8 mouse cellular contexts compared by ENCODE assay signal in the genomic region with DNA sequence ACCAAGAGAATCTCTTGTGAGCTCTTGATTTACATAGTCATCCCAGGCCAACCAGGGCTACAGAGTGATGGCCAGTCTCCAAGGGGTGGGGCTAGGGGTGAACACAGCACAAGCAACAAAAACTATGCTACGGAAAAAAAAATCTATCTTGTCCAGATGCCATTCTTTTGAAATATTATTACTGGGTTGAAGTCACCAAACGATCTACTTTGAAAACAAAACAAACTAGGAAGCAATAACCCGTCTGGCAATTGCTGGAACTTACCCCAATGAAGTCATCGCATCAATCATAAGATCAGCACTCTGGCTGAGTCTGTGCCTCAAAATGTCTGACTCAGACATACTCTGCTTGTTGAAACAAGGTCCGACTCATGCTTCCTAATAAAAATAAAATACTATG. TPM values are rescaled to one million over a fixed set of nuclear protein-coding genes. Genes with fewer than 3 reads are reported as not detected.
A peak's percentile ranks its signal among the peaks of the same experiment; 100 is the strongest.
DNase-seq lines count a peak whose midpoint lies in the region; ATAC-seq and TF ChIP-seq lines count a peak whose summit lies in the region.

No protein-coding gene starts in this region.

- peak overlapping the region; percentile 31 for H3K9ac ChIP-seq in heart, adult 2 months (ENCODE audit: low read depth, low read length)
- H3K9ac ChIP-seq in limb, embryonic 14.5 days (ENCODE audit: low read depth, low read length, severe bottlenecking) = peak overlapping the region; percentile 91
- H3K9ac ChIP-seq in midbrain, embryonic 13.5 days (replicated peaks) = peak overlapping the region; percentile 91

- DNase-seq in B cell, adult 2 months = peak; percentile 22 to 26
- DNase-seq in adipocyte (ENCODE audit: low spot score) = peak; percentile 99
- no peak for DNase-seq in embryonic facial prominence, embryonic 10.5 days (ENCODE audit: low spot score)
- DNase-seq in heart, adult 2 months = peak; percentile 75 to 81
- peak; percentile 90 for DNase-seq in kidney, adult 2 months
- peak; percentile 57 for DNase-seq in limb, embryonic 14.5 days (ENCODE audit: low spot score)

- TF ChIP-seq POLR2A in heart, adult 2 months (IDR thresholded peaks at IDR 0.05; ENCODE audit: insufficient read depth, low read depth, low read length) = 0 out of 2 replicates have a peak, but pooled peaks have one; percentile 10
- TF ChIP-seq POLR2A in kidney, adult 2 months (IDR thresholded peaks at IDR 0.05; ENCODE audit: low read depth, low read length) = no peak
- TF ChIP-seq POLR2A in limb, embryonic 14.5 days (IDR thresholded peaks at IDR 0.05; ENCODE audit: borderline replicate concordance, extremely low read depth, insufficient read depth, insufficient read length) = no peak
- no peak for TF ChIP-seq POLR2A in testis, adult 2 months (IDR thresholded peaks at IDR 0.05; ENCODE audit: control insufficient read depth, low read depth, low read length)

- TF ChIP-seq EP300 in heart, adult 2 months (IDR thresholded peaks at IDR 0.05; ENCODE audit: insufficient read depth, low read depth, low read length) = no peak

- peak overlapping the region; percentile 94 for H3K4me2 ChIP-seq in limb, embryonic 14.5 days (replicated peaks; ENCODE audit: low read depth, low read length, severe bottlenecking)
- peak overlapping the region; percentile 68 for H3K4me2 ChIP-seq in midbrain, embryonic 13.5 days (replicated peaks)

- TF ChIP-seq CTCF in heart, adult 2 months (IDR thresholded peaks at IDR 0.05) = no peak
- no peak for TF ChIP-seq CTCF in kidney, adult 2 months (conservative IDR thresholded peaks at IDR 0.05; ENCODE audit: insufficient read depth, insufficient read length, low read depth, low read length)
- no peak for TF ChIP-seq CTCF in testis, adult 2 months (IDR thresholded peaks at IDR 0.05; ENCODE audit: control insufficient read depth, insufficient read depth, insufficient replicate concordance, low read depth, low read length)

- no peak for ATAC-seq in limb, embryonic 14.5 days (ENCODE audit: low FRiP score, low read depth)
- ATAC-seq in midbrain, embryonic 13.5 days = no peak

- no peaks in the 10 kb centered on the region for H3K27me3 ChIP-seq in embryonic facial prominence, embryonic 10.5 days (replicated peaks; ENCODE audit: low read depth, poor library complexity, severe bottlenecking)
- H3K27me3 ChIP-seq in heart, adult 2 months (ENCODE audit: control insufficient read depth, insufficient read depth, low read length) = no peaks in the 10 kb centered on the region
- H3K27me3 ChIP-seq in kidney, adult 2 months (replicated peaks; ENCODE audit: control insufficient read depth, insufficient read depth, low read length) = no peaks in the 10 kb centered on the region
- H3K27me3 ChIP-seq in limb, embryonic 14.5 days (ENCODE audit: control insufficient read depth, insufficient read depth, low read length) = no peaks in the 10 kb centered on the region
- H3K27me3 ChIP-seq in midbrain, embryonic 13.5 days = no peaks in the 10 kb centered on the region
- H3K27me3 ChIP-seq in testis, adult 2 months (ENCODE audit: control insufficient read depth, insufficient read depth, low read length) = no peaks in the 10 kb centered on the region

- intact Hi-C loops in heart, adult 2 months (cut with DNase I) = loop anchor here (2.0 to 5.0 kb wide), 3 partner anchors 53 to 98 kb away; a partner anchor contains a TSS

- no peaks in the 10 kb centered on the region for H3K9me3 ChIP-seq in embryonic facial prominence, embryonic 10.5 days
- no peaks in the 10 kb centered on the region for H3K9me3 ChIP-seq in limb, embryonic 14.5 days (ENCODE audit: control insufficient read depth, low read length)
- H3K9me3 ChIP-seq in midbrain, embryonic 13.5 days = no peaks in the 10 kb centered on the region

- peaks cover 22% of the 10 kb centered on the region for H3K36me3 ChIP-seq in embryonic facial prominence, embryonic 10.5 days (replicated peaks)
- H3K36me3 ChIP-seq in heart, adult 2 months (ENCODE audit: control insufficient read depth, insufficient read depth, low read length) = peaks cover 18% of the 10 kb centered on the region
- H3K36me3 ChIP-seq in kidney, adult 2 months (ENCODE audit: control insufficient read depth, insufficient read depth, low read length) = peaks cover 12% of the 10 kb centered on the region
- H3K36me3 ChIP-seq in limb, embryonic 14.5 days (ENCODE audit: control insufficient read depth, insufficient read depth, low read length) = peaks cover 19% of the 10 kb centered on the region
- H3K36me3 ChIP-seq in midbrain, embryonic 13.5 days = peaks cover 17% of the 10 kb centered on the region
- H3K36me3 ChIP-seq in testis, adult 2 months (ENCODE audit: control insufficient read depth, insufficient read depth, low read length) = no peaks in the 10 kb centered on the region

- H3K4me3 ChIP-seq in embryonic facial prominence, embryonic 10.5 days = peak overlapping the region; percentile 77
- peak overlapping the region; percentile 82 for H3K4me3 ChIP-seq in heart, adult 2 months
- H3K4me3 ChIP-seq in kidney, adult 2 months (ENCODE audit: insufficient read depth, low read depth, low read length) = peak overlapping the region; percentile 22; the same call in 1 of the 2 replicates
- H3K4me3 ChIP-seq in limb, embryonic 14.5 days (replicated peaks; ENCODE audit: low read length) = peak overlapping the region; percentile 77
- H3K4me3 ChIP-seq in midbrain, embryonic 13.5 days (replicated peaks) = peak overlapping the region; percentile 69
- H3K4me3 ChIP-seq in testis, adult 2 months (ENCODE audit: control insufficient read depth, low read depth, low read length) = peak overlapping the region; percentile 100

- H3K79me2 ChIP-seq in heart, adult 2 months (replicated peaks; ENCODE audit: control insufficient read depth, insufficient read depth, low read length) = no peaks in the 10 kb centered on the region

- WGBS in embryonic facial prominence, embryonic 10.5 days = 36% methylated on average over 5 of the region's 5 CpGs
- 1% methylated on average over 5 of the region's 5 CpGs for WGBS in heart, adult 2 months
- WGBS in kidney, adult 2 months = 1% methylated on average over 5 of the region's 5 CpGs
- WGBS in limb, embryonic 14.5 days = 16% methylated on average over 5 of the region's 5 CpGs
- 22% methylated on average over 5 of the region's 5 CpGs for WGBS in midbrain, embryonic 13.5 days

- H3K27ac ChIP-seq in embryonic facial prominence, embryonic 10.5 days (replicated peaks) = peak overlapping the region; percentile 100
- peak overlapping the region; percentile 100 for H3K27ac ChIP-seq in heart, adult 2 months
- peak overlapping the region; percentile 98 for H3K27ac ChIP-seq in kidney, adult 2 months (ENCODE audit: insufficient read depth, low read depth, low read length)
- peak overlapping the region; percentile 97 for H3K27ac ChIP-seq in limb, embryonic 14.5 days (replicated peaks; ENCODE audit: low read depth, low read length)
- peak overlapping the region; percentile 98 for H3K27ac ChIP-seq in midbrain, embryonic 13.5 days
- H3K27ac ChIP-seq in testis, adult 2 months (ENCODE audit: control insufficient read depth, insufficient read depth, low read depth, low read length) = peak overlapping the region; percentile 100

- peaks cover 26% of the 10 kb centered on the region for H3K4me1 ChIP-seq in embryonic facial prominence, embryonic 10.5 days
- peaks cover 3% of the 10 kb centered on the region for H3K4me1 ChIP-seq in heart, adult 2 months (ENCODE audit: control insufficient read depth, insufficient read depth, low read length)
- peaks cover 10% of the 10 kb centered on the region; the same call in 1 of the 2 replicates for H3K4me1 ChIP-seq in kidney, adult 2 months (ENCODE audit: control insufficient read depth, insufficient read depth, low read length)
- H3K4me1 ChIP-seq in limb, embryonic 14.5 days (ENCODE audit: control insufficient read depth, insufficient read depth, low read length) = peaks cover 23% of the 10 kb centered on the region
- H3K4me1 ChIP-seq in midbrain, embryonic 13.5 days (replicated peaks) = peaks cover 33% of the 10 kb centered on the region
- H3K4me1 ChIP-seq in testis, adult 2 months (ENCODE audit: control insufficient read depth, insufficient read depth, low read length) = 0 out of 2 replicates have a peak, but pooled peaks cover 2% of the 10 kb centered on the region

RNA-seq across cellular contexts. Expression of a gene that starts 1.2 kb away (rescaled TPM):
- polyA plus RNA-seq in embryonic facial prominence, embryonic 10.5 days (2016; fragmentation: Nextera tagmentation; extraction: Ambion mirVana) = 3,487 and 3,558 TPM in 2 replicates
- total RNA-seq in heart, adult 2 months (2021) = 100 to 1,000 TPM; 626 to 699 TPM
- polyA plus RNA-seq in heart, adult 2 months (2012; rRNA removed) = 1,026 and 1,119 TPM in 2 replicates
- 1,891 and 2,089 TPM in 2 replicates for polyA plus RNA-seq in kidney, adult 2 months (2012; rRNA removed)
- 3,111 and 3,234 TPM in 2 replicates for polyA plus RNA-seq in limb, embryonic 14.5 days (2012; rRNA removed)
- 3,423 and 3,655 TPM in 2 replicates for polyA plus RNA-seq in limb, embryonic 14.5 days (2014; fragmentation: Nextera tagmentation; extraction: Ambion mirVana)
- polyA plus RNA-seq in midbrain, embryonic 13.5 days (2015; fragmentation: Nextera tagmentation; extraction: Ambion mirVana) = 4,691 and 4,901 TPM in 2 replicates
- 5,144 and 5,757 TPM in 2 replicates for polyA plus RNA-seq in testis, adult 2 months (2012; rRNA removed)

RNA-seq across cellular contexts. Expression of a gene that starts 10.7 kb away (rescaled TPM):
- polyA plus RNA-seq in embryonic facial prominence, embryonic 10.5 days (2016; fragmentation: Nextera tagmentation; extraction: Ambion mirVana) = 23.0 and 25.4 TPM in 2 replicates
- total RNA-seq in heart, adult 2 months (2021) = 10 to 100 TPM; 25.0 to 25.8 TPM
- polyA plus RNA-seq in heart, adult 2 months (2012; rRNA removed) = 30.8 and 54.7 TPM in 2 replicates
- 34.4 and 41.7 TPM in 2 replicates for polyA plus RNA-seq in kidney, adult 2 months (2012; rRNA removed)
- 40.5 and 47.6 TPM in 2 replicates for polyA plus RNA-seq in limb, embryonic 14.5 days (2012; rRNA removed)
- 26.7 and 27.0 TPM in 2 replicates for polyA plus RNA-seq in limb, embryonic 14.5 days (2014; fragmentation: Nextera tagmentation; extraction: Ambion mirVana)
- 52.8 and 65.6 TPM in 2 replicates for polyA plus RNA-seq in midbrain, embryonic 13.5 days (2015; fragmentation: Nextera tagmentation; extraction: Ambion mirVana)
- polyA plus RNA-seq in testis, adult 2 months (2012; rRNA removed) = 874 and 878 TPM in 2 replicates

RNA-seq across cellular contexts. Expression of a gene that starts 24.5 kb away (rescaled TPM):
- 2.6 and 3.8 TPM in 2 replicates for polyA plus RNA-seq in embryonic facial prominence, embryonic 10.5 days (2016; fragmentation: Nextera tagmentation; extraction: Ambion mirVana)
- 1 to 10 TPM; 2.6 to 3.5 TPM for total RNA-seq in heart, adult 2 months (2021)
- polyA plus RNA-seq in heart, adult 2 months (2012; rRNA removed) = 4.6 and 5.6 TPM in 2 replicates
- 2.6 and 4.1 TPM in 2 replicates for polyA plus RNA-seq in kidney, adult 2 months (2012; rRNA removed)
- 2.7 and 2.8 TPM in 2 replicates for polyA plus RNA-seq in limb, embryonic 14.5 days (2012; rRNA removed)
- polyA plus RNA-seq in limb, embryonic 14.5 days (2014; fragmentation: Nextera tagmentation; extraction: Ambion mirVana) = 2.9 and 4.3 TPM in 2 replicates
- 20.7 TPM in 2 replicates for polyA plus RNA-seq in midbrain, embryonic 13.5 days (2015; fragmentation: Nextera tagmentation; extraction: Ambion mirVana)
- polyA plus RNA-seq in testis, adult 2 months (2012; rRNA removed) = 0.67 and 0.97 TPM in 2 replicates

Comparison
In these comparisons a context has a peak if more than half of its experiments do, and no peak if none do; other contexts are left out.
1. H3K4me3 ChIP-seq: peak in every context shown above with its lines; median percentile 100 in testis, adult 2 months; 82 in heart, adult 2 months; 77 in embryonic facial prominence, embryonic 10.5 days; 77 in limb, embryonic 14.5 days; 69 in midbrain, embryonic 13.5 days; 22 in kidney, adult 2 months.
2. H3K9ac ChIP-seq: peak in every context shown above with its lines; median percentile 91 in limb, embryonic 14.5 days; 91 in midbrain, embryonic 13.5 days; 31 in heart, adult 2 months.
3. RNA of a gene that starts 10.7 kb away (polyA plus RNA-seq): 874 to 878 TPM in testis, adult 2 months; 52.8 to 65.6 TPM in midbrain, embryonic 13.5 days, 34.4 to 41.7 TPM in kidney, adult 2 months, 26.7 to 47.6 TPM in limb, embryonic 14.5 days, 30.8 to 54.7 TPM in heart, adult 2 months and 23.0 to 25.4 TPM in embryonic facial prominence, embryonic 10.5 days; every median in the first group is over 10 times any median in the second.
4. Peak in every context shown above with its lines, with median percentiles within 50 percentile points of each other: H3K27ac ChIP-seq.